Mouse (Mus musculus): Measurements from ENCODE around the gene Clcnkb.
A peak's percentile ranks its signal among the peaks of the same experiment; 100 is the strongest.

The Clcnkb gene

DNA sequence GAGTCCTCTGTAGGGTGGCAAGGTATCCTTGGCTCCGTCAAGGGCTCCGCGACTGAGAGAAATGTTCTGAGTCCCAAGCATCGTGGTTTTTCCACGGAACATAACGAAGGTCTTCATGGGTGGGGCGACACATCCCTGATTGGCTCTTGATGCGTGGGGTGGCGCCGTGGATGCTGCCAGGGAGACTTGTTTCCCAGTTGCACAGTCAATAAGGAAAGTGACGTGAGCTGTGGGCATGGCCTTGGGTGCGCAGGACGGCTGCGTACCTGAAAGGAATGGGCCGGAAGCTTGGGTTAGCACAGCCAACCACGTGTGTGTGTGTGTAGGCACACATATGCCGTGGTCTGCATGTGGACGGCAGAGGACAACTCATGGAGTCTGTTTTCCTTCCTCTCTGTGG is 17.4 kb upstream of the Clcnkb start:
- no peak for DNase-seq (ENCODE audit: low spot score)

GRCm38 (mm10) chr4:141432666-141433065 is 16.9 kb upstream of the Clcnkb start:
- no peak for DNase-seq (ENCODE audit: low spot score)

DNA sequence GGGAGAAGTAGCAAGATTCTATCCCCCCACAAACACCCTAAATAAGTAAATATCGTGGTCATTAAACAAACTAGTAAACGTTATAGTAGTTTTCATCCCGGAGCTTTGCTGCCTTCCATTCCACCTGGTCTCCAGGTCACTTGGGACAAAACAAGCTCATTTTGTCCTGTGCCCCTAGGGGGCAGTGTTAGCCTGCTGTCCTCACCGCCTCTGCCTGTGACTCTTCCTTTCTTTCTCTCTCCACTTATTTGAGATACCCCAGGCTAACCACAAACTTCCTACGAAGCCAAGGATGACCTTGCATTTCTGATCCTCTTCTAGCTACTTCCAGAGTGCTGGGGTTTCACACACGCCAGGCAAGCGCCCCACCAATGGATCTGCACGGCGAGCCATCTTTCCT is 15.2 kb upstream of the Clcnkb start:
- DNase-seq (ENCODE audit: low spot score), result peak; percentile 78

- peak; percentile 44 for DNase-seq (ENCODE audit: low spot score)
These were observed 14.0 kb upstream of the Clcnkb start for GRCm38 (mm10) chr4:141429847-141430246.

- DNase-seq (ENCODE audit: low spot score), result no peak
These were observed 13.6 kb upstream of the Clcnkb start for GRCm38 (mm10) chr4:141429381-141429780.

DNA sequence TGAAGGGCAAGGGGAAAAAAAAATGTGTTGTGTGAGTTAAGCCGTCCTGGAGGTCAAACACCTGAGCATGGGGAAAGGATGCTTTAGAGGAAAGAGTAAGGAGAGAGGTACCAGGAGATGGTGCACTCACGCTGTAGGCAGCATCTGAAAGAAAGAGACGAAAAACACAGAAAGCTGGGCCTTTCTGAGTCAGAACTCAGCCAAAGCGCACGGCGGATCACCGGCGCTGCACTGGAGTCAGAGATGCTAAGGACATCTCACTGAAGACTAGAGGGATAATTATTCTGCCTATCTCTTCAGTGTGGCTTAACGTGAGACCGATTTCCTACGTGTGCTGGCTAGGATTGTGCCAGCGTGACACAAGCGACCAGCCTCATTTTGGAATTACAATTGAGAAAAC is 12.1 kb upstream of the Clcnkb start:
- no peak for DNase-seq (ENCODE audit: low spot score)

GRCm38 (mm10) chr4:141426796-141427745 is 11.3 kb upstream of the Clcnkb start:
- DNase-seq (ENCODE audit: low spot score), result no peak

DNA sequence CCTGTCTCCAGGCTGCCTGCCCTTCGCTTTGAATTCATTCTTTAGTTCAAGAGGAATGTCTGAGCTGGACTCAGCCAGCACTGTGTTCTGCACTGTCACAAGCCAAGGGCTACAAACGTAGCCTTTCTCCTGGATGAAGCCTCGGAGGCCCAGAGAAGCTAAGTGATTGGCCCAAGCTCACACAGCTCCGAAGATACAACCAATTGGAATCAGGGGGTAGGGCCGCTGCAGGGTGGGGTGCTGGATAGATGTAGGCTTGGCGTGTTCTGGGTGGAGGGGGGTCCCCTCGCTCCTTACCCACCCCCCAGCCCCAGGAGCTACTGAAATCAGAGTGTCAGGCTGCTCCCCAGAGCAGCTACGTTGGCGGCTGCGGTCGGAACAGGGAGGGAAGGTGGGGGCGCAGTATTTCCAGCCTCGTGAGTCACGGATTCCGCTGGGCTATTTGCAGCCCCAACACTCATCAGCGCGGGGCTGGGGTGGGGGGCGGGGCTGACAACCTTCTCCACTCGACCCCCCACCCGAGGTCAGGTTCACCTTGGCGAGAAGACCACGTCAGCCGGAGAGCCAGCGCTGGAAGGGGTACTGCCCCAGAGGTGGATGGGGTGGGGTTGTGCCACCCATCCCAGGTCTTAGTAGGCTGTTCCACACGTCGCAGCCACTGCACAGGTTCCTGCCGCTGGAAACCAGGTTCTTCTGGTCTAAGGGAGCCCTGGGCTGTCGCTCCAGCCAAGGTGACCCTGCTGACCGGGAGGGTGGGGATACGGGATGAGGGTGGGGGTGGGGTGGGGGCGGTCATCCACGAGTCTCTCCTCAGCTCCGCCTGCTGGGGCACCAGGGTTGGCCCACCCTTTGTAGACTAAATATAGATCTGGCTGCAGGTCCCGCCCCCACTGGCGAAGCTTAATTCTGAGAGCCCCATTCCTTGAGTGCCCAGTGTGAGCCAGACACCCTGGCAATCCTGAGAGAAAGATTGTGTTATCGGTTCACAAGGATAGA is 10.0 kb upstream of the Clcnkb start:
- DNase-seq (ENCODE audit: low spot score), result peak; percentile 51

DNA sequence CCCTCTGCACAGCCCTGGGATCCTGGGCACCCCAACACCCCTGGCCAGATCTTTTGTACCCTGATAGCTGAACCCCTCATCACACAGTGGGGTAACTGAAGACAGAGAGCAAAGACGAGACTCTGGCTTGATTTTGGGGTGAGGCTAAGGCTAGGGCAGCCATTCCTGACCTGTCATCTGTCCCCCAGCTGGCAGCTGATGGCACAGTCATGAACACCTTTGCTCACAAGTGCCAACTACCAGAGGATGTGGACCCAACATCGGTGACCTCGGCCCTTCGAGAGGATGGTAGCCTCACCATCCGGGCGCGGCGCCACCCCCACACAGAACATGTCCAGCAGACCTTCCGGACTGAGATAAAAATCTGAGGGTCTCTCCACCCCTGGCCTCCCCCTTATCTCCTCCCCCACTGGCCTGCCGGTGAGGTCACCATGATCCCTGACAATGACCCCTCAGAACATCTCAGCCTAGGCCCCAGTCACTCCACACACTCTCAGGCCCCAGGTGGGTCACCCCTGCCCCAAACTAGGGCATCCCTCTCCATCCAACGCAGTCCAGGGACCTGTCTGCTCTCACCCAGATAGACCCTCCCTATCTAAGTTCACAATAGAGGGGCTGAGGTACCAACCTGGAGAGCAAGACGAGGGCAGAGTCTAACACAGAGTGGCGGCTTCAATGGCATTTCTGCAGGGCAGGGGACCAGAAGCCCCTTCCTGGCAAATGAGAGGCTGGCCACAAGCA is 8.0 kb upstream of the Clcnkb start:
- no peak for DNase-seq (ENCODE audit: low spot score)

DNA sequence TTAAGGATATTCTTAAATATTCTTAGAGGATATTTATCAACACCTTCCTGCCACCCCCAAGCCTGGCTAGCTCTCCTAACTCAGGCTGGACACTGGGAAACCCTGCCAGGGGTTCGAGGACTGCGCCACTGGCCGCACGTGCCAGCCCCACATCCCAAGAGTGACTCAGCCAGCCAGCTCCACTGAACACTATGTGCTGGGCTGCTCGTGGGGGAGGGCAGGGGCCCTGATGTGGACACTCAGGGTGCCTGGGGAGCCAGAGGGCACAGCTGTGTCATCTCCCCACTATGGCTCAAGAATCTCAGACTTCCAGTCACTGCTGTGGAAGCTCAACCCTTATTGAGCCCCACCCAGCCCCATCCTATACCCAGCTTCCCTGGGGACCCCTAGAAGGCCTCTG is 7.5 kb upstream of the Clcnkb start:
- peak; percentile 43 for DNase-seq (ENCODE audit: low spot score)

GRCm38 (mm10) chr4:141422841-141423240 is 7.0 kb upstream of the Clcnkb start:
- no peak for DNase-seq (ENCODE audit: low spot score)

DNA sequence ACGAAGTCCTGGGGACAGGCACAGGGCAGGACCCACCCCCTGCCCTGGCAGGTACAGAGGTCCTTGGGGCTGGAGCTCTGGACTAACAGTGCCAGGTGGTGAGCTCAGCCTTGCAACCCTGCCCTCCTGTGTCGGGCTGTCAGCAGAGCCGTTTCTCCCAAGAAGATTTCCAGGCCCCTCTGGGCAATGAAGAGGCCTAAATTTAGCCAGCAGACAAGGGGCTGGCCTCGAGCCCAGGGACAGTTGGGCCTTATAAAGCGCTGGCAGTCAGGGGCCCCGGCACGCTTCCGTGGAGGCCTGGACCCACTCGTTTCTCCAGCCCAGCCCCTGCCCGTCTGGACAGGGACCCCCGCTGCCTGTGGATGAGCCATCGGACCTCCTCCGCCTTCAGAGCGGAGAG is 5.6 kb upstream of the Clcnkb start:
- DNase-seq (ENCODE audit: low spot score), result peak; percentile 71

GRCm38 (mm10) chr4:141420886-141421285 is 5.1 kb upstream of the Clcnkb start:
- DNase-seq (ENCODE audit: low spot score), result no peak

GRCm38 (mm10) chr4:141420192-141420829 is 4.5 kb upstream of the Clcnkb start, which contains the start of gene Hspb7:
Gene Hspb7, plus strand, starts transcription at chr4:141420779.
- DNase-seq (ENCODE audit: low spot score), result no peak

- DNase-seq (ENCODE audit: low spot score), result no peak
These were observed 3.8 kb upstream of the Clcnkb start for GRCm38 (mm10) chr4:141419398-141420191.

- no peak for DNase-seq (ENCODE audit: low spot score)
These were observed 4.3 kb downstream of the Clcnkb start for GRCm38 (mm10) chr4:141411430-141411992.

DNA sequence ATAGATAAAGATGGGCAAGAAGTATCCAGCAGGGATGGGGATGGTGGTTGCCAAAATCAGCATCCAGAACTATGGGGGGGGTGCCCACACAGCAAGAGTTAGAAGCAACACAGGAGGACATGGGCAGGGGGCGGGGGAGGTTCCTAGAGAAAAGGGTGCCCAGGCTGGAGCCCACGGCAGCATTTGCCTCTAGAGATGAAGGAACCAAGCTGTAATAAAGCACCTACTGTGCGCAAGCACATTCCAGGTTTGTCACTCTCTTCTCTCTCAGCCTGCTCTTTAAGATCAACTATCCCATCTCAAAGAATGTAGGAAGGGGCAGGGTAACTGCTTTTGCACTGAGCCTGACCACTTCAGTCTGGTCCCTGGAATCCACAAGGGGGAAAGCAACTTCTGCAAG is 7.2 kb downstream of the Clcnkb start:
- no peak for DNase-seq (ENCODE audit: low spot score)

GRCm38 (mm10) chr4:141406516-141407299 is 9.1 kb downstream of the Clcnkb start:
- peak; percentile 62 for DNase-seq (ENCODE audit: low spot score)

- no peak for DNase-seq (ENCODE audit: low spot score)
These were observed 10.5 kb downstream of the Clcnkb start for GRCm38 (mm10) chr4:141405314-141405622.

Data from urinary bladder, postnatal 14 days (tissue).